Mouse (Mus musculus) hindbrain, embryonic 14.5 days (tissue): Measurements from ENCODE around the gene Tmem210. TPM values are rescaled to one million over a fixed set of nuclear protein-coding genes. Genes with fewer than 3 reads are reported as not detected.
A peak's percentile ranks its signal among the peaks of the same experiment; 100 is the strongest.

Experiments
- ATAC-seq: fragments of 200-750 bp; cut with Nextera tagmentation; 2 replicates; pipeline ENCODE4 v1.8.0; 2017; ENCODE audit warnings: moderate number of reproducible peaks, mild to moderate bottlenecking, moderate TSS enrichment, moderate library complexity; ENCODE audit not compliant: low FRiP score
- DNase-seq: peaks from one replicate; pipeline ENCODE4 v3.0.0-alpha.2; 2015; ENCODE audit warnings: low spot score
- H3K27ac ChIP-seq: fragments of 300-500 bp; sonication (generic); 2 replicates; pipeline ENCODE4 v1.5.1; 2014; ENCODE audit warnings: mild to moderate bottlenecking, moderate library complexity
- H3K27me3 ChIP-seq: fragments of 300-500 bp; sonication (generic); 2 replicates; pipeline ENCODE4 v1.6.1; 2014; ENCODE audit warnings: mild to moderate bottlenecking, low read length, mixed read lengths; ENCODE audit not compliant: control insufficient read depth, insufficient read depth
- H3K36me3 ChIP-seq: fragments of 300-500 bp; sonication (generic); replicated peaks from 2 replicates; pipeline ENCODE4 v1.6.1; 2014; ENCODE audit not compliant: control insufficient read depth, insufficient read depth
- H3K4me1 ChIP-seq: fragments of 300-500 bp; sonication (generic); replicated peaks from 2 replicates; pipeline ENCODE4 v1.6.1; 2014; ENCODE audit warnings: antibody characterized with exemption, low read length, mixed read lengths; ENCODE audit not compliant: control insufficient read depth, insufficient read depth
- H3K4me2 ChIP-seq: fragments of 300-500 bp; sonication (generic); replicated peaks from 2 replicates; pipeline ENCODE4 v1.6.1; 2014; ENCODE audit warnings: mild to moderate bottlenecking, moderate library complexity
- H3K4me3 ChIP-seq: fragments of 300-500 bp; sonication (generic); replicated peaks from 2 replicates; pipeline ENCODE4 v1.5.1; 2014; ENCODE audit warnings: mild to moderate bottlenecking, low read length
- H3K9ac ChIP-seq: fragments of 300-500 bp; sonication (generic); 2 replicates; pipeline ENCODE4 v1.6.1; 2014
- H3K9me3 ChIP-seq: fragments of 300-500 bp; sonication (generic); 2 replicates; pipeline ENCODE4 v1.6.1; 2016; ENCODE audit warnings: low read length; ENCODE audit not compliant: control insufficient read depth
- WGBS: fragments of 180-500 bp; shearing (Covaris S2); extraction: QIAGEN DNeasy Blood & Tissue Kit; methylation state at CpG from one replicate; pipeline ENCODE4 v1.1.7; 2014; 5-methylcytosine and 5-hydroxymethylcytosine counted together
- polyA plus RNA-seq: library from polyadenylated mRNA; unstranded; fragments of >200 nt; fragmentation: Nextera tagmentation; extraction: Ambion mirVana; gene quantifications from 2 replicates; pipeline ENCODE4 v1.2.1, GENCODE M21; 2014

Tmem210 gene
- polyA plus RNA-seq, 1 experiment from 2014 or later, result not detected

- Histone ChIP-seq H3K9ac (peak overlapping the region; percentile 83), H3K4me1 (peaks cover 45% of the 10 kb centered on the region), H3K4me2 (peak overlapping the region; percentile 100), H3K4me3 (peak overlapping the region; percentile 84), H3K36me3 (peaks cover 4% of the 10 kb centered on the region), H3K9me3 (no peaks in the 10 kb centered on the region), H3K27me3 (0 out of 2 replicates have a peak, but pooled peaks cover 6% of the 10 kb centered on the region), H3K27ac (peak overlapping the region; percentile 79)
- peak; percentile 46 for ATAC-seq
- WGBS, result under 1% methylated on average over 81 of the region's 82 CpGs
- no peak for DNase-seq
Observed at GRCm38 (mm10) chr2:25262795-25263622, 24.9 kb upstream of the Tmem210 start.

GRCm38 (mm10) chr2:25263623-25264285 lies 24.2 kb upstream of the Tmem210 start:
- H3K4me3 ChIP-seq, result peak overlapping the region; percentile 84
- 18% methylated on average over 12 of the region's 12 CpGs for WGBS
- H3K9ac ChIP-seq, result peak overlapping the region; percentile 83
- H3K4me2 ChIP-seq, result peak overlapping the region; percentile 100
- 0 out of 2 replicates have a peak overlapping the region, but pooled peaks have one; percentile 79 for H3K27ac ChIP-seq
- no peak for ATAC-seq
- 0 out of 2 replicates have a peak, but pooled peaks cover 6% of the 10 kb centered on the region for H3K27me3 ChIP-seq
- H3K9me3 ChIP-seq, result no peaks in the 10 kb centered on the region
- H3K36me3 ChIP-seq, result peaks cover 7% of the 10 kb centered on the region
- H3K4me1 ChIP-seq, result peaks cover 45% of the 10 kb centered on the region
- DNase-seq, result no peak

- Histone ChIP-seq H3K4me1 (peaks cover 45% of the 10 kb centered on the region), H3K36me3 (peaks cover 13% of the 10 kb centered on the region), H3K9ac (peak overlapping the region; percentile 83), H3K27me3 (0 out of 2 replicates have a peak, but pooled peaks cover 6% of the 10 kb centered on the region), H3K27ac (no peak overlapping the region), H3K9me3 (no peaks in the 10 kb centered on the region), H3K4me3 (peak overlapping the region; percentile 84), H3K4me2 (peak overlapping the region; percentile 100)
- WGBS, result 85% methylated on average over 5 of the region's 5 CpGs
- DNase-seq (no peak), ATAC-seq (no peak)
Observed at GRCm38 (mm10) chr2:25264286-25264660, 23.7 kb upstream of the Tmem210 start.

GRCm38 (mm10) chr2:25264851-25265250 lies 23.1 kb upstream of the Tmem210 start:
- DNase-seq (no peak), ATAC-seq (no peak)
- H3K4me2 ChIP-seq, result peak overlapping the region; percentile 100
- H3K9me3 ChIP-seq, result no peaks in the 10 kb centered on the region
- peaks cover 18% of the 10 kb centered on the region for H3K36me3 ChIP-seq
- H3K4me3 ChIP-seq, result peak overlapping the region; percentile 84; the same call in 1 of the 2 replicates
- H3K9ac ChIP-seq, result peak overlapping the region; percentile 46
- 0 out of 2 replicates have a peak, but pooled peaks cover 6% of the 10 kb centered on the region for H3K27me3 ChIP-seq
- WGBS, result 58% methylated on average over 3 of the region's 3 CpGs
- no peak overlapping the region for H3K27ac ChIP-seq
- peaks cover 45% of the 10 kb centered on the region for H3K4me1 ChIP-seq

GRCm38 (mm10) chr2:25265897-25266656 lies 21.9 kb upstream of the Tmem210 start:
- Histone ChIP-seq H3K27ac (peak overlapping the region; percentile 65), H3K36me3 (peaks cover 31% of the 10 kb centered on the region), H3K9me3 (no peaks in the 10 kb centered on the region), H3K4me1 (peaks cover 48% of the 10 kb centered on the region), H3K4me2 (peak overlapping the region; percentile 100), H3K9ac (peak overlapping the region; percentile 44), H3K4me3 (peak overlapping the region; percentile 18), H3K27me3 (0 out of 2 replicates have a peak, but pooled peaks cover 6% of the 10 kb centered on the region)
- WGBS, result 64% methylated on average over 6 of the region's 6 CpGs
- DNase-seq (no peak), ATAC-seq (no peak)

- no peak overlapping the region for H3K4me3 ChIP-seq
- WGBS, result 39% methylated on average over 2 of the region's 2 CpGs
- no peak for DNase-seq
Observed at GRCm38 (mm10) chr2:25266720-25267119, 21.2 kb upstream of the Tmem210 start.

GRCm38 (mm10) chr2:25267241-25267640 lies 20.7 kb upstream of the Tmem210 start:
- ATAC-seq, result no peak

More at GRCm38 (mm10) chr2:25266720-25267119, 21.2 kb upstream of the Tmem210 start:
- Histone ChIP-seq H3K4me1 (peaks cover 54% of the 10 kb centered on the region), H3K9ac (0 out of 2 replicates have a peak overlapping the region, but pooled peaks have one; percentile 44), H3K27ac (peak overlapping the region; percentile 65), H3K4me2 (peak overlapping the region; percentile 100), H3K27me3 (0 out of 2 replicates have a peak, but pooled peaks cover 6% of the 10 kb centered on the region), H3K9me3 (no peaks in the 10 kb centered on the region), H3K36me3 (peaks cover 31% of the 10 kb centered on the region)
- ATAC-seq, result no peak

GRCm38 (mm10) chr2:25267746-25268309 lies 20.1 kb upstream of the Tmem210 start:
- Histone ChIP-seq H3K4me2 (peak overlapping the region; percentile 100; the same call in 1 of the 2 replicates), H3K4me3 (no peak overlapping the region), H3K4me1 (peaks cover 54% of the 10 kb centered on the region), H3K27me3 (0 out of 2 replicates have a peak, but pooled peaks cover 6% of the 10 kb centered on the region), H3K9me3 (no peaks in the 10 kb centered on the region), H3K27ac (no peak overlapping the region), H3K9ac (no peak overlapping the region), H3K36me3 (peaks cover 31% of the 10 kb centered on the region)
- DNase-seq (no peak), ATAC-seq (no peak)
- 73% methylated on average over 4 of the region's 4 CpGs for WGBS

More at GRCm38 (mm10) chr2:25267241-25267640, 20.7 kb upstream of the Tmem210 start:
- DNase-seq, result no peak
- Histone ChIP-seq H3K4me1 (peaks cover 54% of the 10 kb centered on the region), H3K27ac (peak overlapping the region; percentile 65; the same call in 1 of the 2 replicates), H3K36me3 (peaks cover 31% of the 10 kb centered on the region), H3K4me2 (peak overlapping the region; percentile 100), H3K27me3 (0 out of 2 replicates have a peak, but pooled peaks cover 6% of the 10 kb centered on the region), H3K4me3 (no peak overlapping the region), H3K9me3 (no peaks in the 10 kb centered on the region), H3K9ac (peak overlapping the region; percentile 8; the same call in 1 of the 2 replicates)
